Mouse (Mus musculus) CD4-positive helper T cell, adult 2 months (primary cell): ENCODE results near the gene Ddx28.
A peak's percentile ranks its signal among the peaks of the same experiment; 100 is the strongest.

Source experiments
- DNase-seq: peaks from one replicate; pipeline ENCODE4 v3.0.0-alpha.2; 2012; ENCODE audit warnings: low read depth, missing footprints, low spot score

Ddx28 gene

DNA sequence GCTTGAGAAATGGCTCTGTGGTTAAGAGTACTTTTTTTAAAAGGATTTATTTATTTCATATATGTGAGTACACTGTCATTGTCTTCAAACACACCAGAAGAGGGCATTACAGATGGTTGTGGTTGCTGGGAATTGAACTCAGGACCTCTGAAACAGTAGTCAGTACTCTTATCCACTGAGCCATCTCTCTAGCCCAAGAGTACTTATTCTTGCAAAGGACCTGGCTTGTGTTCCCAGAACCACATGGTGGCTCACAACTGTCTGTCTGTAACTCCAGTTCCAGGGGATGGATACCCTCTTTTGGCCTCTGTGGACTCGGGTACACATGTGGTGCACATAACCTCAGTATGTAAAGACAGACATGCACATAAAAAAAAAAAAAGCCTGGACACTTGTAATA lies 42.3 kb downstream of the Ddx28 start:
- DNase-seq, result no peak

DNA sequence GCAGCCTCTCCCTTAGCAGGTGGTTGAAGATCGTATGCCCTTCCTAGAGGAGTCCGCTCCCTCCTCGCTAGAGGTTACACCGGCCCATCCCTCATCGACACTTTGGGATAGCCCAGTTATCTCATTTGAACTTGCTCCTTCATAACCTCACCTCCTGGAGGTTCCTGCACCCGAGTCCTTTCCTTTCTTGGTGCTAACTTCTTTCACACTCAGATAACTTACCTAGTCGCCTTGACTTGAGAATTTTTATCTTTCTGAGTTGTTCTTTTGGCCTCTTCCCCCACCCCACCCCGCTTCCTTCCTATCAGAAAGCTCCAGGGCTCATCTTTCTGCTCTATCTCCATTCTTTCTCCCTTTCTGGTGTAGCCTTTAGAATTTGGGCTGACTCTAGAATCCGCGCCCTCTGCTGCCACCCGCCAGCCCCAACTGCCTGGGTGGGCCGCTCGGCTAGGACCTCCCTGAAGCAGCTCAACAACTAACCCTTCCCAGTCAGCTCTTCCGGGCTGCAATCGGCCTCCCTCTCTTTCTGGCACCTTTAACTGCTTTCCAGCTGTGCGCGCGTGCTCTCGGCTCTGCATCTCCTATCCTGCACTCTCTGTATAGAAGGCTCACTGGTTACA lies 44.9 kb downstream of the Ddx28 start:
- DNase-seq, result peak; percentile 18

DNA sequence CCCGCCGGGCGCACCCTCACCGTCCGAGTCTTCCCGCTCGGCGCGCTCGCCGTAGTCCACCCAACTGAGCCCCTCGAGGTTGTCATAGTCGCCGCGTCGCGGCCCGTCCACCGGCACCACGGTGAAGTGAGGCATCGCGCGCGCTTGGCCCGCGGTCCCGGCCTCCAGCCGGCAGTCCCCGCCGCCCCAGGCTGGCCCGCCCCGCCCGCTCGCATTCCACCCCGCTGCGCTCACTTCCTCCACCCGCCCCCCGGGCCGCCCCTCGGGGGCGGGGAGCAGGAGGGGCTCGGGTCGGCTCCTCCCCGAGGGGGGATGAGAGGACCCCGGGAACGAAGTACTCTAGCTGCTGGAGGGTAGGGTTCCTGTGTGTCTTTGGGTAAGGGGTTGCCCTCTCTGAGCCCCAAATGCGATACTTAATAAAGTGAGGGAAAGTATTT lies 45.8 kb downstream of the Ddx28 start, which contains the start of gene Slc12a4:
Slc12a4 (minus strand) TSS at position 193 of the 437 bp plus-strand sequence.
- peak; percentile 79 for DNase-seq

DNA sequence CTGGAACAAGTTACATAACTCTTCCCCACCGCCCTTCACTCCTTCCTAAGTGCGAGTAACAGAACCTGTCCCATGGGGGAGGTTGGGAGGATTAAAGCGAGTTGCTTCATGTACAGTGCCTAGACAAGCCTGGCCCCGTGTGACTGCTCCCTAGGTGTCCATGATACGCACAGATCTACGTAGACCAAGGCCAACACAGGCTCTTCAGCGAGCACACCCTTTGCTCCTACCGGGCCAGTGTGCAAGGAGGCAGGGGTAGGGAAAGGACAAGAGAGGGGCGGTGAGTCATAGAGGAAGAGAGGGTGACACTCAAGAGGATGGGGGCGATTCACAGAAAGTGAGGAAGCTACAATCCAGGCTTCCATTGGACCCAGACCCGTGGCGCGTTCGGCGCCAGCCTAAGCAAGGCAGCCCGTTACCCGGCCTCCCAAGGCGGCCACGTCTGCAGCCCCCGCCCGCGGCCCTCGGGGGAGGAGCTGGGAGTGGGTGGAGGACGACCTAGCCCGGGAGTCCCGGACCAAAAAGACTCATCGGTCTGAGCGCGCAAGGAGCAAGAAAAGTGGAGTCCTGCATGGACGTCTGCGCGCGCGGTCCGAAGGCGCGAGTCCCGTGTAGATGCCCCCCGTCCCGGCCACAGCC lies 46.3 kb downstream of the Ddx28 start:
- DNase-seq, result peak; percentile 61

DNA sequence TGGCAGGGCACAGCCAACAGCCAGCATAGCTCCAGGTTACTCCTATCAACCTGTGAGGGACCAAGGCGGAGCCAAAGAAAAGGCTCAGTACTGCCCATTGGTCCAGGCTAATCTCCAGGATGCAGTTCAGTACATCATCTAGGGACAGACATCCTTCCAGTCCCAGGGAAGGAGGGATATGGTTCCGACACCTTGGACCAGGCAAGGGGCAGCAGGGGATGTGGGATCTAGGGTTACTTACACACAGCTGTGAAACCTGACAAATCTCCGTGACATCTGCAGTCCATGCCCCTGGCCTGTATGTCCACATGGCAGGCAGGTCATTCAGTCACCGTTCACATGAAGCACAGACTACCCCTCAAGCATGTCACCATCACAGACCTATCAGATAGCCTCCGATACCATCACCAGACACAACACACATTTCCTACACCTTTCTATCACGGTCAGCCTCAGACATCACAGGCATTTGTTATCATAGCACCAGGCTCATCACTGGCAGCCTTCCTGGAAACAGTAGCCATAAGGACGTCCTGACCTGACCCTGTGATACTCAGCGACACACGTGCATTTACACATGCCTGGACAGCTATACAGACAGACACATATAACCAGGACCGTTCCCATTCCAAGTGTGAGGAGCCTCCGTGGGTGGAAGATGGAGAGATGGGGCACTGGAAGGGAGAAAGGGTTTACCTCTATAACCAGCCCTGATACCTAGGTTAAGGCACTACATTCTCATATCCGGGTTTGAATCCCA lies 47.0 kb downstream of the Ddx28 start:
- no peak for DNase-seq

DNA sequence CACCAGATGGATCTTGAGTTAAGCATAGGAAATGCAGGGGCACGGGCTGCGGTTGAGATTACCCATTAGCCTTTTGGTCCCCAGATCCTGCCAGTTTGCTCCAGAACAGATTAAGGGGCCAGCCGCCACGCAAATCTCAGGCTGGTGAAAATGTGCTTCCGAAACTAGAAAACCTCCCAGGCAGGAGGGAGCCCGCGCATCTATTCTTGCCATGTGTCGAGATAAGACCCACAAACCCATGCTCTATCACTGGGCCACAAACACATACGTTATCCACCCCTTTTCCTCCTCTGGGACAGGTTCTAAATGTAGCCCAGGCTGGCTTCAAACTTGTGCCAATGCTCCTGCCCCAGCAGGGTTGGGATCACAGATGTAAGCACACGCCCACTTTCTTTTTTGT lies 50.1 kb downstream of the Ddx28 start:
- no peak for DNase-seq

DNA sequence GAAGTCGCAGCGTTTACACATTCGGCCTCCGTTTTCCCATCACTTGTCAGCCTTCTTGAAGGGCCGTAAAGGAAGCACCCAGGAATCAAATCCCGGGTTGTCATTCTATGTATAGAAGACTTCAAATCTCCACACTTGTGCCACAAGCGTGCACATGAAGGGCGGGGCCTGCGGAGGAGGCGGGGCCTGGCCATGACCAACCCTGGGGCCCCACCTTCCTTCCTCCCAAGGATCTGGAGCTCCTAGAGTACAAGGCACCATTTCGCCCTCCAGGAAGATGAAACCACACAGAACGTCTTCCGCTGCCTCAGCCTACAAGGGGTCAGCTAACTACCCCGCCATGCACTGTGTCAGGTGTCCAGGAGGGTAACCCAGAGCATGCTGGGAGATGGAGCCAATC lies 50.6 kb downstream of the Ddx28 start:
- no peak for DNase-seq
